Mouse (Mus musculus): ENCODE results near the gene Pcmtd2.
"Not testable (repeated sequence)": the region's sequence is repeated elsewhere in the genome, so short reads cannot be mapped to it uniquely, and the experiment has no call there.

Pcmtd2 gene

GRCm38 (mm10) chr2:181837372-181838292 lies at the start of gene Pcmtd2:
Pcmtd2 (plus strand) TSS chr2:181837854.
- peak; percentile 96 for DNase-seq

- DNase-seq = no peak
Observed at GRCm38 (mm10) chr2:181789396-181789795, 48.3 kb upstream of the Pcmtd2 start.

GRCm38 (mm10) chr2:181793186-181793585 lies 44.5 kb upstream of the Pcmtd2 start:
- DNase-seq = not testable (repeated sequence)

GRCm38 (mm10) chr2:181795641-181796130 lies 42.0 kb upstream of the Pcmtd2 start:
- no peak for DNase-seq

GRCm38 (mm10) chr2:181797672-181798071 lies 40.0 kb upstream of the Pcmtd2 start:
- DNase-seq = no peak

- DNase-seq = no peak
Observed at GRCm38 (mm10) chr2:181829032-181829650, 8.5 kb upstream of the Pcmtd2 start.

- DNase-seq = no peak
Observed at GRCm38 (mm10) chr2:181832745-181833144, 4.9 kb upstream of the Pcmtd2 start.

- DNase-seq = peak; percentile 12
Observed at GRCm38 (mm10) chr2:181838293-181838680, 633 bp downstream of the Pcmtd2 start.

- DNase-seq = no peak
Observed at GRCm38 (mm10) chr2:181845709-181846394, 8.2 kb downstream of the Pcmtd2 start.

GRCm38 (mm10) chr2:181863791-181864535 lies 26.3 kb downstream of the Pcmtd2 start, which contains the start of gene Polr3k:
Polr3k (plus strand) TSS chr2:181864337.
- peak; percentile 95 for DNase-seq

GRCm38 (mm10) chr2:181864536-181864860 lies 26.8 kb downstream of the Pcmtd2 start:
- no peak for DNase-seq

- DNase-seq = peak; percentile 70
Observed at GRCm38 (mm10) chr2:181866931-181867330, 29.3 kb downstream of the Pcmtd2 start.

- DNase-seq = no peak
Observed at GRCm38 (mm10) chr2:181871039-181871438, 33.4 kb downstream of the Pcmtd2 start.

GRCm38 (mm10) chr2:181878903-181879302 lies 41.2 kb downstream of the Pcmtd2 start:
- no peak for DNase-seq

- no peak for DNase-seq
Observed at GRCm38 (mm10) chr2:181883022-181883749, 45.5 kb downstream of the Pcmtd2 start.
